Mouse (Mus musculus) limb, embryonic 12.5 days (tissue): Measurements from ENCODE around the gene Mfsd11. TPM values are rescaled to one million over a fixed set of nuclear protein-coding genes. Genes with fewer than 3 reads are reported as not detected.
"Not testable (repeated sequence)": the region's sequence is repeated elsewhere in the genome, so short reads cannot be mapped to it uniquely, and the experiment has no call there.

Source experiments
- ATAC-seq: fragments of 200-750 bp; cut with Nextera tagmentation; 2 replicates; pipeline ENCODE4 v1.8.0; 2017; ENCODE audit warnings: low read depth, moderate TSS enrichment; ENCODE audit not compliant: insufficient number of reproducible peaks, insufficient read depth, low FRiP score, low TSS enrichment
- H3K27ac ChIP-seq: fragments of 300-500 bp; sonication (generic); 2 replicates; pipeline ENCODE4 v1.5.1; 2016; ENCODE audit warnings: mild to moderate bottlenecking, moderate library complexity
- H3K27me3 ChIP-seq: fragments of 300-500 bp; sonication (generic); 2 replicates; pipeline ENCODE4 v1.6.1; 2016; ENCODE audit warnings: mild to moderate bottlenecking, moderate library complexity
- H3K36me3 ChIP-seq: fragments of 300-500 bp; sonication (generic); 2 replicates; pipeline ENCODE4 v1.6.1; 2016; ENCODE audit warnings: mild to moderate bottlenecking, moderate library complexity
- H3K4me1 ChIP-seq: fragments of 300-500 bp; sonication (generic); replicated peaks from 2 replicates; pipeline ENCODE4 v1.6.1; 2016
- H3K4me2 ChIP-seq: fragments of 300-500 bp; sonication (generic); 2 replicates; pipeline ENCODE4 v1.6.1; 2016; ENCODE audit warnings: mild to moderate bottlenecking, moderate library complexity
- H3K4me3 ChIP-seq: fragments of 300-500 bp; sonication (generic); replicated peaks from 2 replicates; pipeline ENCODE4 v1.5.1; 2016; ENCODE audit warnings: mild to moderate bottlenecking
- H3K9ac ChIP-seq: fragments of 300-500 bp; sonication (generic); replicated peaks from 2 replicates; pipeline ENCODE4 v1.6.1; 2016; ENCODE audit warnings: mild to moderate bottlenecking, moderate library complexity
- H3K9me3 ChIP-seq: fragments of 300-500 bp; sonication (generic); 2 replicates; pipeline ENCODE4 v1.6.1; 2016; ENCODE audit warnings: mild to moderate bottlenecking, moderate library complexity
- WGBS: fragments of 180-500 bp; shearing (Covaris S2); methylation state at CpG from one replicate; pipeline ENCODE4 v1.1.7; 2016; 5-methylcytosine and 5-hydroxymethylcytosine counted together
- polyA plus RNA-seq: library from polyadenylated mRNA; unstranded; fragments of >200 nt; fragmentation: Nextera tagmentation; extraction: Ambion mirVana; gene quantifications from 2 replicates; pipeline ENCODE4 v1.2.1, GENCODE M21; 2016

The Mfsd11 gene
- polyA plus RNA-seq, 1 experiment from 2014 or later, result 43.4 TPM

DNA sequence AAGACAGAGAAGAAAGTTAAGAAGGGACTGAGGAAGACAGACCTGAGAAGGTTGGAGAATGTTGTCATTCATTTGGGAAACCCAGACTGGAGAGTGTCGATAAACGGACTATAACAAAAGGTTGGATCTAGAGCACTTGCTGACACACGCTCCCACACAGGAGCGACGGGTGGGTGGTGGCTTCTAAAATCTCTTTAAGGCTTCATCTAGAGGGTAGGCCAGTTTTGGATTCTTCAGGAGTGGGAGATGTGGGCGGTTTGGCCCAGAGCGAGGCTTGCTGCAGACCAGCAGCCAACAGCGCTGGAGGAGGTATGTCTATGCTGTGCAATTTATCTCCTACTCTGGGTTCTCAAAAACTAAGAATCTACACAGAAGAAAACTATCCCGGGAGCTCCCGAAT is 29.6 kb upstream of the Mfsd11 start:
- 96% methylated on average over 10 of the region's 10 CpGs for WGBS
- ATAC-seq, result no peak

DNA sequence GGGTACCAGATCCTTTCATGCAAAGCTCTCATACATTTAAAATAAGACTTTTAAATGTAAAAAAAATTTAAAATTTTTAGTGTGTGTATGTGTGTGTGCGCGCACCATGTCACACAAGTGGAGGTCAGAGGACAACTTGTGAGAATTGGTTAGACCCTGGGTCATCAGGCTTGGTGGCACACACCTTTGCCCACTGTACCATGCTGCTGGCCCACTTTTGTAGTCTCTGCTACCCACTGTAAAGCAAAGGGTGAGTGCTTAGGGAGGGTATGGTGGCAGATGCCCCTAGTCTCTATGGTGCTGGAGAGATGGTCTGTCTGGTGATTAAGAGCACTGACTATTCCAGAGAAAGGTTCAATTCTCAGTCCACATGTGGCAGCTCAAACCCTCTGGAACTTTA is 29.0 kb upstream of the Mfsd11 start:
- Histone ChIP-seq H3K4me2 (no peak overlapping the region), H3K4me1 (peaks cover 34% of the 10 kb centered on the region), H3K27me3 (no peaks in the 10 kb centered on the region), H3K36me3 (no peaks in the 10 kb centered on the region; the same call in 1 of the 2 replicates), H3K4me3 (no peak overlapping the region), H3K9me3 (no peaks in the 10 kb centered on the region), H3K27ac (no peak overlapping the region), H3K9ac (no peak overlapping the region)
- 98% methylated on average over 2 of the region's 2 CpGs for WGBS
- no peak for ATAC-seq

More for the DNA sequence above, 29.6 kb upstream of the Mfsd11 start:
- Histone ChIP-seq H3K36me3 (no peaks in the 10 kb centered on the region; the same call in 1 of the 2 replicates), H3K27me3 (no peaks in the 10 kb centered on the region), H3K4me1 (peaks cover 33% of the 10 kb centered on the region), H3K9me3 (no peaks in the 10 kb centered on the region), H3K27ac (no peak overlapping the region), H3K9ac (no peak overlapping the region), H3K4me2 (no peak overlapping the region), H3K4me3 (no peak overlapping the region)

DNA sequence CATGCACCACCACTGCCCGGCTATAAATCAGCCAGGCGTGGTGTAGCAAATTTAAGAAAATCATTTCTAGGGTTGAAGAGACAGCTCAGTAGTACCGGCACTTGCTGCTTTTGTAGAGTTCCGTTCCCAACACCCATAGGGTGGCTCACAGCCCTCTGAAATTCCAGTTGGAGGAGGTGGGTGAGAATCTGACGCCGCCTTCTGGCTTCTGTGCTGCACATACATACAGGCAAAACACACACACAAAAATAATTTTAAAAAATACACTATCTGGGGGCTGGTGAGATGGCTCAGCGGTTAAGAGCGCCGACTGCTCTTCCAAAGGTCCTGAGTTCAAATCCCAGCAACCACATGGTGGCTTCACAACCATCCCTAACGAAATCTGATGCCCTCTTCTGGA is 28.4 kb upstream of the Mfsd11 start:
- 97% methylated on average over 10 of the region's 10 CpGs for WGBS
- peaks cover 34% of the 10 kb centered on the region for H3K4me1 ChIP-seq

DNA sequence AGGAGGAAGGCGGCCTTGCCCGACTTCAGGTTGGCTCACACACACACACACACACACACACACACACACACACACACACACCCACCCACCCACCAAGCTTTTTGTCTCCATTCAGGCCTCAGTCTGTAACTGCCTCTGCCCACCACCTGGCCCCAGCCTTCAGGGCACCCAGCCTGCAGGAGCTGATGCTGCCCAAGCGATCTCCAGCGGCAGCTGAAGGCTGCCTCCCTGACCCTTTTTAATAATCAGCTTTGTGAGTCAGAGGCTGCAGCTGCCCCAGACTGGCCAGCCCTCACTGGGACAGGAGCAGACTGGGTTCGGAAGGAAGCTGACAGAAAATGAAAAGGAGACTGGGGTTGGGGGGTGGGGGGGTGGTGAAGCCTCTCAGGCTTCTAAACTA is 27.0 kb upstream of the Mfsd11 start:
- ATAC-seq, result no peak
- H3K9me3 ChIP-seq, result no peaks in the 10 kb centered on the region
- H3K4me1 ChIP-seq, result peaks cover 33% of the 10 kb centered on the region
- H3K27ac ChIP-seq, result no peak overlapping the region
- no peak overlapping the region for H3K4me3 ChIP-seq
- no peaks in the 10 kb centered on the region for H3K27me3 ChIP-seq
- 48% methylated on average over 3 of the region's 5 CpGs for WGBS
- H3K4me2 ChIP-seq, result no peak overlapping the region
- H3K36me3 ChIP-seq, result no peaks in the 10 kb centered on the region; the same call in 1 of the 2 replicates
- no peak overlapping the region for H3K9ac ChIP-seq

More for the DNA sequence above, 28.4 kb upstream of the Mfsd11 start:
- not testable (repeated sequence) for H3K4me3 ChIP-seq, H3K27ac ChIP-seq, H3K4me2 ChIP-seq, ATAC-seq, H3K9ac ChIP-seq, H3K9me3 ChIP-seq, H3K27me3 ChIP-seq, H3K36me3 ChIP-seq

DNA sequence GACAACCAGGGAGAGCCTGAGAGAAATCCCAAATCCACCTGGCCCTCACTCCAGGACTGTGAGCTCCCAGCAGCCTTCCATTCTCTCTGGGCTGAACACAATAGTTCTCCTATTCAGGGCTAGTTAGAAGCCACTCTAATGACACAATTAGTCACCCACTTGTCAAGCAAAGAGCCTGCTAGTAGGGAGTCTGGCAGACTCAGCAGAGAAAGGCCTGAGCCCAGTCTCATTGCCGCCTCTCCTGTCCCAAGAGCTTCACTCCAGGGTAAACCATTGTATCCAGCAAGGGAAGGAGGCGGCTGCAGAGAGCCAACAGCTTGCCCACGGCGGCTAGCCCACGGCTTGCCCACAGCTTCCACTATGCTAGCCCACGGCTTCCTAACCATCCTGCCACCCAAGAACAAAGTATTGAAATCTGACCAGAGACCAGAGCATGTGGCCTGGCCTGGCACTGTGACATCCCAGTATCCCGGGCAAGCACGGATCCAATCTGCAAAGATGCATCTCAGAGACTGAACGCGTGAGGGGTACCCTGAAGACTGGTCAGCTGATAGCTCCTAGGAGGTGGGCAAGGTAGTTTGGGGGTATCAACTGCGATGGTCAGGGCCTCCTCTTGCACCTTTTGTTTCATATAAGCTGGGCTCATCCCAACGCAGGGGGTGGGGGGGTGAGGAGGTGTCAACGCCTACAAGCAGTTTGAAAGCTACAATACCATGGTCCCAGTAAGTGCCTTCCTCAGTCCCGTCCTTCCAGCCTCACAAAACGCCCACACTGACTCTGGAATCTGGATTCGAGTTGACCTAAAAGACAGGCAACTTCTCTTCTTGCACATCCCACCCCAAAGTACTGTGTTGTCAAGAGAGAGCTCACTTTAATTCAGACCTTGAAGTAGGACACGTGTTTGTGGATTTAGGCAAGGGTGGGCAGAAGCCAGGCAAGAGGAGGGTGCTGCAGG is 25.4 kb upstream of the Mfsd11 start:
- WGBS, result 31% methylated on average over 17 of the region's 17 CpGs
- Histone ChIP-seq H3K36me3 (peaks cover 4% of the 10 kb centered on the region; the same call in 1 of the 2 replicates), H3K4me2 (peak overlapping the region; percentile 89), H3K27me3 (no peaks in the 10 kb centered on the region), H3K4me1 (peaks cover 33% of the 10 kb centered on the region), H3K27ac (peak overlapping the region; percentile 7), H3K4me3 (peak overlapping the region; percentile 76), H3K9me3 (no peaks in the 10 kb centered on the region), H3K9ac (peak overlapping the region; percentile 84)
- no peak for ATAC-seq

DNA sequence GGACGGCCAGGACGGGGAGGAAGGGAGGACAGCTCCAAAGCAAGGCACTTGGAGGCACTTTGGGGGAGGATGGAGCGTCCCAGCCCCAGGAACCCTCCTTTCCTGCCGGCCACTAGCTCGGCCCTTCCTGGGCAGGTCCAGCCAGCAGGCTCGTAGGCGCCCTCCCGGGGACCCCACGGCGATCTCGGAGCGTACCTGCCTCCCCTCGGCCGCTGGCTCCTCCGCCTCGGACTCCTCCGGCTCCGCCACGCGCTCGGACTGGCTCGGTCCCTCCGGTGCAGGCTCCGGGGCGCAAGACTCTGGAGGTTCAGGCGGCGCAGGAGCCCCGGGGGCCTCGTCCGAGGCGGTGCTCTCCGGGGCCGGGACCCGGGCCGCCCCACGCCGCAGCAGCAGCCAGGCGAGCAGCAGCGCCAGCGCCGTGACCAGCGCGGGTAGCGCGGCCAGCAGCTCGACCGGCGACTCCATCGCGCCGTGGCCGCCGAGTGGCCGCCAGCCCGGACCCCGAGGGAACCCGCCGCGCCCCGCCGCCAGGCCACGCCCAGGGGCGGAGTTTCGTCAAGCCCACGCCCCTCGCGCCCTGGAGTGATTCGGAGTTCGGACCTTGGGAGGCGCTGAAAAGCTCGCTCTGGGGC is 24.6 kb upstream of the Mfsd11 start, which contains the start of gene Mxra7:
Mxra7 (minus strand) TSS at position 513 of the 632 bp plus-strand sequence.
- peak within 1 kb of the TSS; percentile 89 for H3K4me2 ChIP-seq
- no peaks in the 10 kb centered on the region for H3K9me3 ChIP-seq
- ATAC-seq, result no peak
- 1% methylated on average over 69 of the region's 71 CpGs for WGBS
- H3K27me3 ChIP-seq, result no peaks in the 10 kb centered on the region
- H3K9ac ChIP-seq, result peak within 1 kb of the TSS; percentile 84
- peak within 1 kb of the TSS; percentile 73 for H3K27ac ChIP-seq
- peaks cover 37% of the 10 kb centered on the region for H3K4me1 ChIP-seq
- peak within 1 kb of the TSS; percentile 76 for H3K4me3 ChIP-seq
- peaks cover 4% of the 10 kb centered on the region; the same call in 1 of the 2 replicates for H3K36me3 ChIP-seq

DNA sequence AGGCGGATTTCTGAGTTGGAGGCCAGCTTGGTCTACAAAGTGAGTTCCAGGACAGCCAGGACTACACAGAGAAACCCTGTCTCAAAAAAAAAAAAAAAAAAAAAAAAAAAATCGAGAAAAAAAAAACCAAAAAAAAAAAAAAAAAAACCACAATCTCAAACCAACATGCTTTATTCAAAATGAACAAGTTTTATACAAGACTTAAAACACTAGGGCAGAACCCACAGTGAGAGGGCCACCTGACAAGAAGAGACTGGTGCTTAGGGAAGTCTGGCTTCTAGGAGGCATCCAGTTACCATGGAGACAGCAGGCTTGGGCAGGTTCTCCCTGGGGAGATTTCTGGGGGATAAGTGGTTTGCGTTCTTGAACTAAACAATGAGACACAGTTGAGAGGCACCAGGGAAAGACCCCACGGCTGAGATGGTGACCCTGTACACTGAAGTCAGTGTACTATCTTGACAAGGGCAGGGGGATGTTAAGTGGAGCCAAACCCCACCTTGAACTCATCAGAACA is 20.0 kb upstream of the Mfsd11 start:
- H3K4me1 ChIP-seq, result peaks cover 23% of the 10 kb centered on the region
- peaks cover 50% of the 10 kb centered on the region for H3K36me3 ChIP-seq
- no peak for ATAC-seq
- H3K4me2 ChIP-seq, result no peak overlapping the region
- no peak overlapping the region for H3K4me3 ChIP-seq
- no peak overlapping the region for H3K9ac ChIP-seq
- no peaks in the 10 kb centered on the region for H3K27me3 ChIP-seq
- H3K9me3 ChIP-seq, result no peaks in the 10 kb centered on the region
- 53% methylated on average over 3 of the region's 4 CpGs for WGBS
- H3K27ac ChIP-seq, result peak overlapping the region; percentile 56; the same call in 1 of the 2 replicates

DNA sequence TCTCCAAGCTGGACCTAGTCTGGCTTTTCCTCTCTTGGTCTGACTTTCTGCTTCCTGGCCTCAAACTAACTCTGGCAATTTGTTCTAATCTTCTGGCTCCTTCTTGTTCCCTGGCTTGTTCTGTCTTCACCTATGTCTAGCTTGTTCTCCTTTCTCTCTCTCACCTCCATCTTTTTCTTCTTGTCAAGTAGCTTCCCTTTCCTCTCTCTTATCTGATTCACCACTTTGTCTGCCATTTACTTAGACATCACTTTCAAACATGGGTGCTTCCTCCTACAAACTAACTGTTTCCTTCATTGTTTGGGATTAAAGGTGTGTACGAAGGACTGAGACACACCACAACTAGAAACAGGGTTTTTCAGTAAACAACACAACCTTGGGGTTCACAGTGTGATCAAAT is 17.3 kb upstream of the Mfsd11 start:
- H3K27me3 ChIP-seq, result no peaks in the 10 kb centered on the region
- WGBS, result 92% methylated on average over 1 of the region's 1 CpGs
- H3K9me3 ChIP-seq, result no peaks in the 10 kb centered on the region
- no peak overlapping the region for H3K27ac ChIP-seq
- no peak overlapping the region for H3K4me3 ChIP-seq
- peaks cover 11% of the 10 kb centered on the region for H3K4me1 ChIP-seq
- ATAC-seq, result no peak
- H3K9ac ChIP-seq, result no peak overlapping the region
- peaks cover 77% of the 10 kb centered on the region for H3K36me3 ChIP-seq
- H3K4me2 ChIP-seq, result no peak overlapping the region

DNA sequence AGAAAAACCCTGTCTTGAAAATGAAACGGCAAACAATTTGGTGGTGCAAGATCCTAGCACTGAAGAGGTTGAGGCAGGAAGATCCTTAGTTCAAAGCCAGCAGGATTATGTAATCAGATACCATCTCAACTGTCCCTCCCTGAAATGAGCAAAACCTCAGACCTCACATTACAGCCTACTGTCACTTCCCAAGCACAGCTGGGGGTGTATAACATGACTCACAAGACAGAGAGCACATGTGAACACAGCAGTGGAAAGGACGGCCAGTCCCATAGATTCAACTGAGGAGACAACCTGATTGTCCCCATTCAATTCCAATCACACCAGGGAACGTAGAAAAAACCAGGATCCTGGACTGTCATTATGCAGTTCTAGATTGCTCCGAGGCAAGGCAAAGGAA is 16.0 kb upstream of the Mfsd11 start:
- Histone ChIP-seq H3K27ac (no peak overlapping the region), H3K9ac (no peak overlapping the region), H3K9me3 (no peaks in the 10 kb centered on the region), H3K27me3 (no peaks in the 10 kb centered on the region), H3K4me3 (no peak overlapping the region), H3K4me1 (peaks cover 24% of the 10 kb centered on the region), H3K4me2 (no peak overlapping the region), H3K36me3 (peaks cover 87% of the 10 kb centered on the region)
- WGBS, result 90% methylated on average over 4 of the region's 4 CpGs
- ATAC-seq, result no peak

DNA sequence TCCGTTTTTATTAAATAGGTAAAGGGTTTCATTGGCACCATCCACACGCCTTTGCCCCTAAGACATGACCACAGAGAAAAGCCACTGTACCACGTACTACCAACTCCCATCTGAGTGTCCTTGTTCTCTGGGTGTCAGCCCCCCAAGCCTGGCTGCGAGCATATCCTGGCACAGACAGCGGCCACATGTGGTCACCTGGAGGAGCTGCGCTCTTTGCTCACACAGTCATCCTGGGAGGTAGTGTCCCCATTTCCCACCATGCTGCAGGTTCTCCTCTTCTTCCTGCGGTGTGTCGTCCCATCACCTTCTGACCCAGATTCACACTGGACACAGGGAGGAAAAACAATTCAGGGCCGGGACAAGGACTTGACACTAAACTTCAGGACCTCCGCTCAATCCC is 14.8 kb upstream of the Mfsd11 start:
- H3K9me3 ChIP-seq, result no peaks in the 10 kb centered on the region
- no peak for ATAC-seq
- H3K9ac ChIP-seq, result no peak overlapping the region
- no peak overlapping the region for H3K27ac ChIP-seq
- no peak overlapping the region for H3K4me3 ChIP-seq
- H3K4me2 ChIP-seq, result no peak overlapping the region
- 93% methylated on average over 10 of the region's 10 CpGs for WGBS
- H3K4me1 ChIP-seq, result peaks cover 27% of the 10 kb centered on the region
- no peaks in the 10 kb centered on the region for H3K27me3 ChIP-seq
- peaks cover 87% of the 10 kb centered on the region for H3K36me3 ChIP-seq

DNA sequence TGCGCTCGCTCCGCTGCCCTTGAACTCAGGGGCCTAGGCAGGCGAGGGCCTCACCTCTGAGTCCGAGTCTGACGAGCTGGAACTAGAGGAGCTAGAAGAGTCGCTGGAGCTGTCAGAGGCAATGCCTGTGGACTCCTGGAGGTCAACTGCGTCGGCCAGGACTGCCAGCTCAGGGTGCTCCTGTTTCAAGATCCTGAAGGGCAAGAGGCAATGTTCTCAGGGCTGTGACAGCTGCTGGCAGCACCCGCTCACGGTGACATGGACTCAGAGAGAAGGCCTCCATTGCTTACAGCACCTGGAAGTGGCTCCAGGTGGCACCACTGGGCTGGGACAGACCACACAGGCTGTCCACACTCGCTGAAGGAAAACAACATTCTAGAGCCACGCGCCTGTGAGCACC is 13.3 kb upstream of the Mfsd11 start:
- Histone ChIP-seq H3K9me3 (no peaks in the 10 kb centered on the region), H3K4me1 (peaks cover 23% of the 10 kb centered on the region), H3K9ac (no peak overlapping the region), H3K27me3 (no peaks in the 10 kb centered on the region), H3K4me2 (no peak overlapping the region), H3K36me3 (peaks cover 74% of the 10 kb centered on the region), H3K27ac (no peak overlapping the region), H3K4me3 (no peak overlapping the region)
- WGBS, result 91% methylated on average over 14 of the region's 14 CpGs
- no peak for ATAC-seq
